15 mouse cellular contexts compared by ENCODE assay signal in the genomic region with DNA sequence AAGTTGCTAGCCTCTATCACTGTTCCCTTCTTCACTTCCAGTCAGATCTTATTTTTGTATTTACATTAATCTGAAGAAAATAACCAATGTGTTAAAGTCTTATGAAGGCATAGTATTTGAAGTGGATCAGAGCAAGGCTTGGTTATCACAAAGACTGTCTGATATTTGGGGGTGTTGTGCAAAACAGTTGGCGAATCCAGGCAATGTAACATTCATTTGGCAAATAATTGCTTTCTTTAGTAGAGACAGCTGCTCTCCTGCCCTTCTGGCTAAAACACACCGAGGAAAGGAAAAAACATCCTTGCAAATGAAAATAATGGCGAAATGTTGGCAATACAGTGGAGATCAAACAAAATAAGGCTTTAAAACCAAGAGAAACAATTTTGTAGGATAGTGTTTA.
"Had no signal": no experiment of that assay in that cellular context is flagged by ENCODE, and none has a peak within 500 bp of the region (broad histone marks: within the 10 kb centered on the region; RNA-seq: fewer than 3 reads in every experiment).

No protein-coding gene starts in this region.

- H3K4me1 ChIP-seq: limb, embryonic 15.5 days; liver, embryonic 12.5 days; megakaryocyte, embryonic 14.5 days; midbrain, embryonic 12.5 days; neural tube, embryonic 12.5 days had no signal

- H3K36me3 ChIP-seq: limb, embryonic 15.5 days; liver, embryonic 12.5 days; midbrain, embryonic 12.5 days; neural tube, embryonic 12.5 days had no signal

- H3K27ac ChIP-seq: kidney, postnatal 0 days; limb, embryonic 15.5 days; liver, embryonic 12.5 days; macrophage; midbrain, embryonic 12.5 days; neural tube, embryonic 12.5 days; stomach, postnatal 0 days had no signal

- DNase-seq: kidney, adult 9 months; kidney, postnatal 36 days; layer of hippocampus, postnatal 36 days; lung, embryonic 14.5 days; lung, postnatal 14 days; thymus, adult 18-20 months; thymus, postnatal 14 days had no signal

- H3K9ac ChIP-seq: limb, embryonic 15.5 days; liver, embryonic 12.5 days; lung, embryonic 14.5 days; midbrain, embryonic 12.5 days; neural tube, embryonic 12.5 days had no signal

- H3K27me3 ChIP-seq: limb, embryonic 15.5 days; liver, embryonic 12.5 days; megakaryocyte, embryonic 14.5 days; midbrain, embryonic 12.5 days; neural tube, embryonic 12.5 days had no signal

- ATAC-seq: liver, embryonic 12.5 days had no signal

- H3K4me3 ChIP-seq: limb, embryonic 15.5 days; liver, embryonic 12.5 days; megakaryocyte, embryonic 14.5 days; midbrain, embryonic 12.5 days; neural tube, embryonic 12.5 days had no signal

- H3K4me2 ChIP-seq: limb, embryonic 15.5 days; liver, embryonic 12.5 days; lung, embryonic 14.5 days; midbrain, embryonic 12.5 days; neural tube, embryonic 12.5 days had no signal

- H3K9me3 ChIP-seq: limb, embryonic 15.5 days; liver, embryonic 12.5 days; megakaryocyte, embryonic 14.5 days; midbrain, embryonic 12.5 days; neural tube, embryonic 12.5 days had no signal
